Mouse (Mus musculus) erythroblast, embryonic 14.5 days (primary cell): ENCODE measurements around the gene Wdr31. TPM values are rescaled to one million over a fixed set of nuclear protein-coding genes. Genes with fewer than 3 reads are reported as not detected.

ENCODE experiments used
- H3K27me3 ChIP-seq: 2 replicates; pipeline ENCODE4 v1.6.1; 2012; ENCODE audit warnings: inconsistent platforms; ENCODE audit not compliant: control insufficient read depth
- H3K36me3 ChIP-seq: 2 replicates; pipeline ENCODE4 v1.6.1; 2012; ENCODE audit warnings: mild to moderate bottlenecking, inconsistent platforms; ENCODE audit not compliant: control insufficient read depth
- H3K4me1 ChIP-seq: 2 replicates; pipeline ENCODE4 v1.6.1; 2012; ENCODE audit warnings: inconsistent platforms; ENCODE audit not compliant: control insufficient read depth
- H3K4me3 ChIP-seq: replicated peaks from 2 replicates; pipeline ENCODE3; 2012; ENCODE audit warnings: moderate library complexity, mild to moderate bottlenecking, inconsistent platforms
- H3K9me3 ChIP-seq: 2 replicates; pipeline ENCODE4 v1.6.1; 2012; ENCODE audit warnings: low read length, inconsistent platforms, mixed read lengths; ENCODE audit not compliant: control insufficient read depth
- GATA1 ChIP-seq: IDR thresholded peaks from 2 replicates; pipeline ENCODE4 v1.6.1; 2012; ENCODE audit warnings: low read length, inconsistent platforms, mixed read lengths
- TAL1 ChIP-seq: IDR thresholded peaks from 3 replicates; pipeline ENCODE4 v1.6.1; 2012; ENCODE audit warnings: low read length, inconsistent platforms, mixed read lengths
- polyA plus RNA-seq: library from polyadenylated mRNA; stranded (reverse); fragments of >175 nt; gene quantifications from 2 replicates; pipeline ENCODE4 v1.2.3, GENCODE M21; 2012

Wdr31 gene
- polyA plus RNA-seq, 1 experiment, result not detected

DNA sequence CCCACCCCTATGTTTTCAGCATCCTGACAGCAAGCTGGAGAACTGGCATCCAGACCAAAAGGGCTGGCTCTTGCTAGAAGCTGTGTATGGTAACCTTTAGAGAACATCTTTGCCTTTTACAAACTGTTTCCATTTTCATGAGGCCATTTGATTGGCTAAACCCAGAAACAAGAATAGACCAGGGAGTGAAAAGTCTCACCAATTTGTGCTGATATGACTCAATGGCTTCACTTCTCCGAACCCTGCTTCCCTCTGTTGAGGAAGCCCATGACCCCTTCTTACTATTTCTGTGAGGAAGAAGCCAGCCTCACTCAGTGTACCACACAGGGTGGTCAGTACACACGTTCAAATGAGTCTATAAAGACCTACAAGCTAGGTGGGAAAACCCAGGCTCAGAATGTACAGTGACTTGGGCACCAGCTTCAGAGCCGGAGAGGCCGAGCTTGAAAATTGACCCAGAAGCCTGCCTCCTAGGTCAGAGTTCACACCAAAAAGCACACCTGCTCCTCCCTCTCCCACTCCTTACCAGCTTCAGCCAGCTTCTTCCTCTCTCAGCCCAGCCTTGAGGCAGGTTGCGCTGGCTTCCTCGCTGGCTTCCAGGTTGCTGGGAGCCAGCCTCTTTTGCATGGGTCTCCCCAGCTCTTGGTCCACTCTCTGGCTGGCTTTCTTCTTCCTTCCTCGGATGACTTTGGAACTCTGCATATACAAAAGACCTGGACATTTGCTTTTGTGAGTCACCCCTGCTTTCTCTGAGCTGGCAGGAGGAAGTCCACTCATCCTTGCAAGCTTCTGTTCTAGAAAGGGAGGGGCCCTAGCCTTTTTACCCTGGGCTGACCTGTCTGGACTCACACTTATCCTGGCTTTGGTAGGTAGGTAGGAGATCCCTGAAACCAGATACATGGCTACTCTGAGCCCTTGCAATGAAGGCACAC lies 36.5 kb downstream of the Wdr31 start:
- Histone ChIP-seq H3K36me3 (no peaks in the 10 kb centered on the region), H3K9me3 (no peaks in the 10 kb centered on the region), H3K27me3 (no peaks in the 10 kb centered on the region), H3K4me3 (no peak overlapping the region), H3K4me1 (peaks cover 28% of the 10 kb centered on the region)
- TF ChIP-seq GATA1 (no peak), TAL1 (no peak)

DNA sequence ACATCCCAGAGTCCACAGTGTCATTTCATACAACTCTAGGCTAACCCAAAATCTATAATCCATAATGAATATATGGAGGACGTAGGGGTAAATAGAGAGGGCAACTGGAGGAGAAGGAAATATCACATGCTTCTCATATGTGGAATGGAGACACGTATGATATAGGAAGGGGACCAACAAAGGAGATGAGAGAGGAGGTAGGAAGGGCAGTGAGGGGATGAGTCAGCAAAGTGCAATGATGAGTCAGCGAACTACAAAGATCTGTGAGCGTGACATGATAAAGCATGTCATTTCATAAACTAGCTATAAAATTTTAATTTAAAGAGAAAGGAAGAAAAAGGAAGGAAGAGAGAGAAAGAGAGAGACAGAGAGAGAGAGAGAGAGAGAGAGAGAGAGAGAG lies 39.2 kb downstream of the Wdr31 start:
- Histone ChIP-seq H3K4me3 (no peak overlapping the region), H3K4me1 (peaks cover 43% of the 10 kb centered on the region), H3K27me3 (0 out of 2 replicates have a peak, but pooled peaks cover 2% of the 10 kb centered on the region), H3K36me3 (peaks cover 3% of the 10 kb centered on the region; the same call in 1 of the 2 replicates), H3K9me3 (no peaks in the 10 kb centered on the region)
- TF ChIP-seq TAL1, result no peak
- no peak for TF ChIP-seq GATA1

DNA sequence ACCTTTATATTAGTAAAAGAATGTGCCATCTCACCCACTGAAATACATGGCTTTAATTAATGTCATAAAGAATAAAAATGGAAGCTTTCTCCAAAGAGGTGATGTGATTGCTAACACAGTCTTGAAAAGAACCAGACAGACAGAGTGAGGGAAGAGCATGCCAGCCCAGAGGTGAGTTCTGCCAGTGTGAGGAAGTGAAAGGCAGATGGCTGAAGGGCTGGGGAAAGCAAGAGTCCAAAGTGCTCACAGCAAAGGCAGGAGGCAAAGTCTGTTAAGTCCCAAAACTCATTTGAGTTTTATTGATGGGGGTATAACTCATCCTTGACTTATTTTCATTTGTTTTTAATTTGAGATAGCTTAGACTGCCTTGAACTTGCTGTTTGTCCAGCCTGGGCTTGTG lies 40.0 kb downstream of the Wdr31 start:
- H3K9me3 ChIP-seq, result no peaks in the 10 kb centered on the region
- H3K27me3 ChIP-seq, result 0 out of 2 replicates have a peak, but pooled peaks cover 2% of the 10 kb centered on the region
- peaks cover 10% of the 10 kb centered on the region for H3K36me3 ChIP-seq
- no peak overlapping the region for H3K4me3 ChIP-seq
- H3K4me1 ChIP-seq, result peaks cover 43% of the 10 kb centered on the region
- no peak for TF ChIP-seq TAL1

DNA sequence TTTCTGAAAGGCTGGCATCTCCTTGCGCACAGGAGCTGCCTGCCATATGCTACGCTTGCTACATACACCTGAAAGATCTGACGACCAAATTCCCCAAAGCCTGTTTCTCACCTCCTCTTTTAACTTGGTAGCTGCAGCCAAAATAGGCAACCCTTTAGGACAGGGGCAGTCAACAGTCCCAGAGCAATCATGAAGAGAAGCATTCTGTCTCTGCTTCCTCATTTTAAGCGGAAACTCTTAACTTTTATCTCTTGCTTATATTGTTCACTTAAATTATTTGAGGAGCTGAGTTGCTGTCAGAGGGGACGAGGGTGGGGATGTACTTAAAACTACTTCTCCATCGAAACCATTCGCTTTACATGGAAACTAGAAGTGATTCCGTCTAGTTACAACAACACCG lies 41.1 kb downstream of the Wdr31 start:
- Histone ChIP-seq H3K36me3 (peaks cover 21% of the 10 kb centered on the region), H3K27me3 (0 out of 2 replicates have a peak, but pooled peaks cover 2% of the 10 kb centered on the region), H3K4me3 (no peak overlapping the region), H3K9me3 (no peaks in the 10 kb centered on the region), H3K4me1 (peaks cover 43% of the 10 kb centered on the region)
- TF ChIP-seq GATA1, result no peak
- TF ChIP-seq TAL1, result no peak

DNA sequence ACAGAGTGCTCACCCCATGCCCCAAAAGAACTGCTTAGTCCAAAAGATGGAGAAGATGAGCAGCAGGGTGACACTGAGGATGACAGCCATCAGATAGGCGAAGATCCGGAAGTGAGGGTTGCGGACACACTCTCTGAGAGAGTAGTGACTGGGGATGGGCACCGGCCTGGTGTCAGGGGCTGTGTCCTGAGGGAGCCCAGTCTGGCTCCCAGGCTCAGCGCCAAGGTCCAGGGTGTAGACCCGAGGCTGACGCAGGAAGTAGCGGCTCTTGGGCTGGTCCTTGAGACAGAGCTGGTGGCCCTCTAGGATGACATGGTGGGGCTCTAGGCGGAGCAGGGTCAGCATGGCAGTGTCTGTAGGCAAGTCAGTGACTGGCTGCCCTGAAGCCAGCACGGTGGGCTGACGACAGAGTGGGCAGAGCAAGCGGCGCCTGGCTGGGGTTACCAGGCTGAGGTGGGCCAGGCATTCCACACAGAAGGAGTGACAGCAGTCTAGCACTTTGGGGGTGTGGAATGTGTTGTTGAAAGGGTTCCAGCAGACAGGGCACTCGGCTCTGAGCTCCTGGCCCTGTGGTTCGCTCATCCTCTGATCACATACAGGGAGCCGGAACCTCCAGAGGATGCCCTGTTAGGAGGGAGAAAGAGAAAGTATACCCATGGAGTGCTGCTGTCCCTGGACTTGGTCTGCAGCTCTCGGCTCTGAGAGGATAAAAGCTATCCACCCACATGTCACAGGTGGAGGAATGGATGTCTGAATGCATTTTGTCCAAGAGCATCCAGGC lies 42.5 kb downstream of the Wdr31 start:
- H3K36me3 ChIP-seq, result peaks cover 35% of the 10 kb centered on the region
- 0 out of 2 replicates have a peak, but pooled peaks cover 2% of the 10 kb centered on the region for H3K27me3 ChIP-seq
- TF ChIP-seq TAL1, result no peak
- no peak for TF ChIP-seq GATA1
- H3K4me3 ChIP-seq, result no peak overlapping the region
- H3K4me1 ChIP-seq, result peaks cover 41% of the 10 kb centered on the region
- H3K9me3 ChIP-seq, result no peaks in the 10 kb centered on the region

DNA sequence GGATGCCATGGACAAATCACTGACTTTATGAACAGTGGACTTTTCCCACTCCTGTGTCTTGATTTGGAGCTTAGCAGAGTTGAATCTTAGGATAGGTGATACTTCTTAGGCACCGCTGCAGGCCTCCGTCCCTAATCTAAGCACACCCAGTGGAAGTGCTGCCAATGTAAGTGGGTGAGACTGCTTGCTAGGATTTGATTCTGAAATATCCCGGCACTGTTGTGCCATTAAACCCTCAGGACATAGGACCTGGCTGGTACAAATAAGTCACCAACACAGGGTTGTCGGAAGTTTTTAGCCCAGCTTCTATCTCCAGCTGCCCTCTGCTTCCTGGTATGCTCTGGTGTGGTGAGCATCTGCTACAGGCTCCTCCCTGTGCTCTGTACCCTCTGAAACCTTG lies 44.8 kb downstream of the Wdr31 start:
- no peak for TF ChIP-seq GATA1
- TF ChIP-seq TAL1, result no peak
- no peak overlapping the region for H3K4me3 ChIP-seq
- peaks cover 58% of the 10 kb centered on the region for H3K36me3 ChIP-seq
- no peaks in the 10 kb centered on the region for H3K9me3 ChIP-seq
- H3K4me1 ChIP-seq, result peaks cover 24% of the 10 kb centered on the region
- H3K27me3 ChIP-seq, result 0 out of 2 replicates have a peak, but pooled peaks cover 2% of the 10 kb centered on the region

DNA sequence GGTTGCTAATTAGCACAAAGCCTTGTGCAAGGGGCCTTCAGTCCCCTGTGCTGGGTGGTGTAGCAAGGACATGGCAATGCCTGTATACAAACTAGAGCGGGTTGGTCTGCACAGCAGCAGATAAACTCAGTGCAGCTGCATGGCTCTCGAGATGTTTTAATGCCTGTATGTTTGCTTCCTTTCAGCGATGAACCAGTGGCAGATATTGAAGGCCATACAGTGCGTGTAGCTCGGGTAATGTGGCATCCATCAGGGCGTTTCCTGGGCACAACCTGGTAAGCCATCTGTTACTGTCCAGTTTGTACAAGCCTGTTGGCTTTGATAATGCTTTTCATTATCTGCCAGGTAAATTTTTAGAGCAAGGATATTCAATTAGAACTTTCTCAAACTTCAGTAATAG lies 51.6 kb downstream of the Wdr31 start:
- TF ChIP-seq GATA1 (no peak), TAL1 (no peak)
- no peak overlapping the region for H3K4me3 ChIP-seq
- peaks cover 100% of the 10 kb centered on the region for H3K36me3 ChIP-seq
- no peaks in the 10 kb centered on the region for H3K27me3 ChIP-seq
- no peaks in the 10 kb centered on the region for H3K9me3 ChIP-seq
- H3K4me1 ChIP-seq, result peaks cover 3% of the 10 kb centered on the region

DNA sequence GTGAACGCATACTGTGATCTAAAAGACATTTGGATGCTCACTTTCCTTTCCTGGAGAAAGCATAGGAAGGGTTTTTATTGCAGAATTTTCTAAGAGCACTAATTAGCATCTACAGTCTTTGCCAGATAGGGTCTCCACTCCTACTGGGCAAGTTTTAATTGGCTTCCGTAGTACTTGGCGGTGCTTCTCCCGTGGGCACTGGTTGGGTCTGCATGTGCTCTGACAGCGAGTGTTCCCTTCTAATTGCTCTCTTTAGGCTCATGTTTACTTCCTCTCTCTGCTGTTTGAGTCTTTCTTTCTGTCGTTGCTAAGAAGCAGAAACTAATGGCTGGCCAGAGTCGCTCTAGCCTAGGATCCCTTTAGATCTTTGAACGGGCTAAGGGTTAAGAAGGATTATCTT lies 52.2 kb downstream of the Wdr31 start:
- H3K36me3 ChIP-seq, result peaks cover 100% of the 10 kb centered on the region
- peaks cover 3% of the 10 kb centered on the region for H3K4me1 ChIP-seq
- no peak for TF ChIP-seq TAL1
- TF ChIP-seq GATA1, result no peak
- no peaks in the 10 kb centered on the region for H3K9me3 ChIP-seq
- no peak overlapping the region for H3K4me3 ChIP-seq
- H3K27me3 ChIP-seq, result no peaks in the 10 kb centered on the region

DNA sequence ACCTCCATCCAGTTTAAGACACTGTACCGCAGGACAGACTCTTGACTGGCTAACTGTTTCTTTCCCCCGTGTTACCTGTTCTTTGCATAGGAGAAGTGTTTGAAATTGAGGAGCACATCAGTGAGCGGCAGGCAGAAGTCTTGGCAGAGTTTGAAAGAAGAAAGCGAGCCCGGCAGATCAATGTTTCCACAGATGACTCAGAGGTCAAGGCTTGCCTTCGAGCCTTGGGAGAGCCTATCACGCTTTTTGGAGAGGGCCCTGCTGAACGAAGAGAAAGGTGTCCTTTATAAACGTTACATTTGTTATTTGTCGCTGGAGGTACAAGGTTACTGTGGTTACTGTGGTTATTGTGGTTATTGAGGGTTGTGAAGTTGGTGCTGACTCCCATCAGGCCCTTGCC lies 59.1 kb downstream of the Wdr31 start:
- Histone ChIP-seq H3K4me3 (no peak overlapping the region), H3K27me3 (no peaks in the 10 kb centered on the region), H3K36me3 (peaks cover 65% of the 10 kb centered on the region), H3K9me3 (no peaks in the 10 kb centered on the region), H3K4me1 (peaks cover 32% of the 10 kb centered on the region)
- TF ChIP-seq TAL1 (no peak), GATA1 (no peak)
